Mouse (Mus musculus) cortical plate, adult 2 months (tissue): ENCODE measurements around the gene Tcf7l1. TPM values are rescaled to one million over a fixed set of nuclear protein-coding genes. Genes with fewer than 3 reads are reported as not detected.

Experiments
- H3K27ac ChIP-seq: fragments of 200-500 bp; 2 replicates; pipeline ENCODE4 v1.5.1; 2012; ENCODE audit warnings: low read length, control low read depth, inconsistent platforms; ENCODE audit not compliant: insufficient read depth
- H3K4me1 ChIP-seq: fragments of 200-500 bp; 2 replicates; pipeline ENCODE4 v1.6.1; 2011; ENCODE audit warnings: low read length; ENCODE audit not compliant: control insufficient read depth, insufficient read depth
- H3K4me3 ChIP-seq: fragments of 200-500 bp; 2 replicates; pipeline ENCODE4 v1.5.1; 2011; ENCODE audit warnings: mild to moderate bottlenecking, low read length, control low read depth; ENCODE audit not compliant: insufficient read depth
- CTCF ChIP-seq: fragments of 200-500 bp; IDR thresholded peaks from 2 replicates; pipeline ENCODE4 v1.5.1; 2011; ENCODE audit warnings: mild to moderate bottlenecking, control low read depth, low read length; ENCODE audit not compliant: insufficient read depth; ENCODE audit errors: extremely low read depth
- POLR2A ChIP-seq: fragments of 200-500 bp; IDR thresholded peaks from 2 replicates; pipeline ENCODE4 v1.6.1; 2011; ENCODE audit warnings: mild to moderate bottlenecking, low read length, control low read depth; ENCODE audit not compliant: insufficient read depth; ENCODE audit errors: extremely low read depth
- polyA plus RNA-seq: library from polyadenylated mRNA; depleted of rRNA; stranded (reverse); fragments of >200 nt; gene quantifications from 2 replicates; pipeline ENCODE4 v1.2.3, GENCODE M21; 2012

The Tcf7l1 gene
- polyA plus RNA-seq, 1 experiment, result 3.7 TPM

DNA sequence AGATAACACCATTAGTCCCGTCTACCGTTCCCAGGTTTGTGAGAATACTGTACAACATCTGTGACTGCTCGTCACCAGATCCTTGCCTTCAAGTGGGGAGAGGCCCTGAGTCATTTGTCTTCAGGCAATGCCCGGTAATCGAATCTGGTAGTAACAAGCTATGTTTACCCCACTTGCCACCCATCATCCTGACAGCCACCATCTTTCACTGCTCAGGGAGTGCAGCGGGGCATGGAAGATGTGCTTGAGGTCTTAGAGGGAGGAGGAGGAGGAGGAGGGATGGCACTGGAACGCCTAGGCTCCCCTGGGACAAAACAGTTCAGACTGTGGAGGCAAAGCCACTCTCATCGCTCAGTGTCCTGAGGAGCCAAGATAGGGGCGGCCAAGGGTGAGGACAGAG is 74.8 kb downstream of the Tcf7l1 start:
- Histone ChIP-seq H3K4me3 (no peak overlapping the region), H3K27ac (no peak overlapping the region), H3K4me1 (peaks cover 8% of the 10 kb centered on the region)
- TF ChIP-seq POLR2A (no peak), CTCF (no peak)

DNA sequence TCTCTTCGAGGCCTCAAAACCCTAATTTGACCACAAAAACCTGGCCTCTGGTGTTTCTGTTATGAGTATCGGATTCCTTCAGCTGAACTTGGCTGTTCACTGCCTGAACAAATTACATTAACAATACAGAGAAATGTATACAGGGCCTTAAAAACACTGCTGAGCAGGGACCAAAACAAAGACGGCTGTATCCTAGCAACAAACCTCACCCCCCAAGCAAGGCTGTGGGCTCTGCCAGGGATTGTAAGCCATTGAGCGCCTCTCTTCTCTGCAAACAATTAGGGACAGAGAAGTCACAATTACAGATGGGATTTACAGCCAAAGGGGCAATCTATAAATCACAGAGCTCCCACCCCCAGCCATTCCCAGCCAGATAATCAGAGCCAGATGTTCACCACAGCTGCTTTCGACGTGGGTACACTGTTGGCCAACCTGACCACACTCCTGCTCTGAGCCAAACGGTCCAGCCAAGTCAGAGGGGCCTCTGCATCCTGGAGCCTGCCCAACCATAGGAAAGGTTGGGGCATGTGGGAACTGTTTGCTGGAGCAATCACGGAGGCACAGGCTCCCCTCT is 77.5 kb downstream of the Tcf7l1 start:
- Histone ChIP-seq H3K4me3 (no peak overlapping the region), H3K4me1 (peaks cover 8% of the 10 kb centered on the region), H3K27ac (peak overlapping the region; percentile 19; the same call in 1 of the 2 replicates)
- no peak for TF ChIP-seq POLR2A
- TF ChIP-seq CTCF, result no peak

DNA sequence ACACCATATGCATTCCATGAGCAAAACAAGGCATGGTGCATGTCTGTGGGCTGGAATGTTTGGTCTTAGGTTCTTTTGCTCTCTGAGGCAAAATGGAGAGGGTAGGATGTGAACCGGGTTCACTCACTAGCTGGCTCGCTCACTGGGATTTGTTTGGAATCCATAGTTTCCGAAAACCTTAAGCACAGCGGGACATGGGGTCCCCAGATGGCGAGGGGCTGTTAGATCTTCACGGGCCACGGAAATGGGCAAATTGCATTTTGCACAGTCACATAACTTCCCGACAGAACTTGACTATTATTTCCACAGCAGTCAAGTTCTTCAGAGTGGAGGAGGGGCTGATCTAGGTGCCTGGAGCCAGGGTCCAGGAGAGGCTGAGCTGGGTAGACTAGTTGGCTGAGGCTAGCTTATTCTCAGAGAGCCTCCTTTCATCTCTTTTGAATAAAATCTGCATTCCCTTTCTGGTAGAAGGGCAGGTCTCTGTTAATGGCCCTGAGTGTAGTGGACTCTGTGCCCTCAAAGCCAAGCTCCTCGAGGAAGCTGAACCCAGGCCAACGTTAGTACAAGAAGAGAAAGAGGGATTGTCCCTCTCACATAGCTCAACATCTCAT is 78.1 kb downstream of the Tcf7l1 start:
- no peak overlapping the region for H3K27ac ChIP-seq
- peaks cover 8% of the 10 kb centered on the region for H3K4me1 ChIP-seq
- no peak for TF ChIP-seq POLR2A
- no peak for TF ChIP-seq CTCF
- H3K4me3 ChIP-seq, result no peak overlapping the region

DNA sequence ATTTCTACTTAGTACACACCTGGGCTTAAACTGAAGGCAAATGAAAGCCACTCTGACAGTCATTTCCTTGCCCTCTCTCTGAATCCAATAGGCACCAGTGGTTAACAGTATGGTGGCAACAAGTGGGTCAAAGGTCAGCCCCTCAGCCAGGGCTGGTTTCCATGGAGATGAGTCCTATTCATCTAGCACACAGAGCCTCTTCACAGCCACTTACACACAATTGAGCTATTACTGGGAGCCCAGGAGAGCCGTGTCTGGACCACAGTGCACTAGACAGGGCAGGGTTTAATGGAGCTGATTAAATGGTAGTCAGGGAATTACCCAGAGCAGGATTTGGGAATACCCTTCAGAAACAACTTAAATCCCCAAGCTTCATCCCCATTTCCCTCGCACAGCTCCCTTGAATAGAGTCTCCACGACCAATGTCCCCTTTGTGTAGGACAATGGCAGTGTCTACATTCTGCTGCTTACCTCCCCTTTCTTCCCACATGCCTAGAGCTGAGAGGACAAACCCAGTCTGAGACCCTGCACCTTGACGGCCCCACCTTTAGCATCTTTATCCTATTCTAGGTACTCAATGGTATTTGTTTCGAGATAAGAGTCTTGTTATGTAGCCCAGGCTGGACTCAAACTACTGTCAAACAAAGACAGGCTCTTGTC is 89.5 kb downstream of the Tcf7l1 start:
- TF ChIP-seq POLR2A (no peak), CTCF (no peak)
- Histone ChIP-seq H3K4me3 (no peak overlapping the region), H3K4me1 (peaks cover 2% of the 10 kb centered on the region), H3K27ac (no peak overlapping the region)

DNA sequence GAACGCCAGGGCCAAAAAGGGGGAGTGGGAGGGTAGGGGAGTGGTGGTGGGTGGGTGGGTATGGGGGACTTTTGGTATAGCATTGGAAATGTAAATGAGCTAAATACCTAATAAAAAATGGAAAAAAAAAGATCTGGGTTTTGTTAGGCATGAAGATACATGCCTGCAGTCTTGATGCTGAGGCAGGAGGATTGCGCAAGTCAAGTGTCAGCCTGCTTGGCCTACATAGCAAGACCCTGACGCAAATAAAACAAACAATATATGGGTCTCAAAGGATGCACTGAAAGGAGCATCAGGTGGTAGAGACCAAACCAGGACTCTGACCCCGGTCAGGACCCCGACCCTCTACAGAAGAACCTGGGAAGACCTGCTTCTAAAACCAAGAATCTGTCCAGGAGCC is 90.5 kb downstream of the Tcf7l1 start:
- TF ChIP-seq CTCF, result no peak
- no peak for TF ChIP-seq POLR2A
- Histone ChIP-seq H3K4me1 (peaks cover 5% of the 10 kb centered on the region), H3K27ac (no peak overlapping the region), H3K4me3 (no peak overlapping the region)

DNA sequence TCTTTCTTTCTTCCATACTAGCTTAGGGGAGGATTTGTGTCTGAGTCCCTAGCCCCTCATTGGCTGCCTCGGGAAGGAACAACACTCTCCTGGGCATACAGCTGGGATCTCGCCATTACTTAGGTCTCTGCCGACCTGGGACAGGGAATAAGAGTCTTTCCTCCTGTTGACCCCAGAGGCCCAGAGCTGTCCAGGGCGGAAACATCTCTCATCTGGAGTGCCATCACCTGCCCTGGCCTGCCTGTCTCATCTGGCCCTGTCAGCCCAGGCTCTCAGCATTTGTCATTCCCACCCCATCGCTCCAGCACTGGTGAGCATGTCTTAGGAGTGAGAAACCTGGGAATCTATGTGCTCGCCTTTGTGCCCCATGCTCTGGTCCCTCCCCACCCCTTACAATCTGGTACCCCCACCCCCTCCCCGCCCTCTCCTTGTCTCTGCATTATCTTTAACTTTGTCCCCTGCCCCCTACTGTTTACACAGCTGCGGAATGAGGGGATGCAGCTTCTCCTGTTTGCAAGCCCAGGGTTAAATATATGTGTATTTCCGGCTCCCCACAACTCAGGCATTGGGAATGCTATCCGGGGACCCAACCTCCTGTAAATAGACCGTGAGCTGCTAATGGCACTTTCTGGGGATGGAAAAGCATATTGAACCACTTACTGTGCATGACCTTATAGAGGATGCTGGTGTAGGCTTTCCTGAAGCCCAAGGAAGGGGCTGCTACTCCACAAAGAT is 92.3 kb downstream of the Tcf7l1 start:
- TF ChIP-seq POLR2A (no peak), CTCF (no peak)

DNA sequence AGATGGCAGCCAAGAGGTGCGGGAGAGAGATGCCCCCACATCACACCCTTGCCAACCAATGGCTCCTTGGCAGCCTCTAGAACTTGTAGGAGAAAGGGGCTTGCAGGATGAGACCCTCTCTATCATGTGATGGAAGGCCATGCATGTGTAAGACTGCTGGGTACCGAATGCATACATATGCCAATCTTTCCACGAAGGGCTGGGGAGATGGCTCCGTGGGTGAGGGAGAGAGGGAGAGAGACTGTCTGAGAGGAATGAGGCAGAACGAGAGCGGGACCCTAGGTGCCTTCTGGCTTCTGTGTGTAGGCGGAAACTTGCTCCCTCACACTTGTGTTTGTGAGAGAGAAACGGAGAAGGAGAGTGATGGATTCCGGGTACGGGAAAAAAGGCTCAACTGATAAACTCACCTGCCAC is 94.3 kb downstream of the Tcf7l1 start:
- Histone ChIP-seq H3K4me1 (peaks cover 5% of the 10 kb centered on the region), H3K4me3 (no peak overlapping the region), H3K27ac (no peak overlapping the region)
- no peak for TF ChIP-seq POLR2A
- no peak for TF ChIP-seq CTCF

More for the DNA sequence above, 92.3 kb downstream of the Tcf7l1 start:
- Histone ChIP-seq H3K4me3 (no peak overlapping the region), H3K27ac (no peak overlapping the region), H3K4me1 (peaks cover 5% of the 10 kb centered on the region)

DNA sequence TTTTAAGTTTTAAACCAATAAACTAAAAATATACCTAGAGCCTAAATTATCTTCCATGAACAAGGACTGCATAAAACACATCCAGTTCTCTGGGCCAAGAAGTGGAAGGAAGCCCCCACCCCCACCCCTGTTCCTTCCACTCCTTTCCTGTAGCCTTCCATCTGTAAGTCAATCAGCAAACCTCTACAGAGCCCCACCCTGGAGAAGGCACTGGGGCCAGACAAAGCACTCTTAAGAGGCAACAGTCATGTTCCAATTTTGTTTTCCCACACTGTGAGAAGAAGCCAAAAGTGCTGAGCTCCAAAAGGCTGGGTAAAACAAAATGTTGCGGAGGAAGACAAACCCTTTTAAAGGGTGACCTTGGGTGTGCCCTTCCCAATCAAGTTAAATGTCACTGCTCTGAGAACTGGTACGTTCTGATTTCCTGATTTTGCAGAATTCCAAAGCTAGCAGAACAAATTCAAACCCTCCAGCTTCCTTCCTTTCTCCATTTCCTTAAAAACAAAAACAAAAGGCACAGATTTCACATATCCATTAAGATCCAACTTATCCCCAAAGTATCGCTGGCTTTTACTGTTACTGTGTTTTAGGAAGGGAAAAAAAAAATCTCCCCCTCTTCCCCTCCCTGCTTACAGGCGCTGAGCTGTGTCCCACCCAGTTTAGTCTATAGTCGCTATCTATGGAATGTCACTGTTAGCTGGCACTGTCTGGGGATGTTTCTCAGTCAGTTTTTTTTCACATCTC is 94.8 kb downstream of the Tcf7l1 start:
- Histone ChIP-seq H3K4me3 (no peak overlapping the region), H3K4me1 (peaks cover 5% of the 10 kb centered on the region), H3K27ac (no peak overlapping the region)
- TF ChIP-seq CTCF (no peak), POLR2A (no peak)

DNA sequence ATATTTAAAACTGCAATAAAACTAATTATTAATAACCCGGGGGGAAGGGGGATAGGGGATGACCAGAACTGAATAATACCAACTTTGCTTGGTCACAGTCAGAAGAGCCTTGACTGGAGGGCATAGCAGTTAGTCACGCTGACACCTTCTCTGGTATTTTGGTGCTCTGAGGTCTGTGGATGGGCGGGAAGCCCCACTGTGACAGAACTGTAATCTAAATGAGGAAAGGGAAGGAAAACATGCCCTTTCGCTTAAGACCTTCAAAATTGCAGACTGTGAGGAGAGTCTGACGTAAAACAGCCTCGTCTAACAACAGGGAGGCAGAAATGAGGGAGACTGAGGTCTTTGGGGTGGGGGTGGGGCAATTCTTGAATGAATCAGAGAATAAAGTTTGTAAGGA is 96.6 kb downstream of the Tcf7l1 start:
- TF ChIP-seq CTCF (no peak), POLR2A (no peak)
- H3K4me1 ChIP-seq, result peaks cover 5% of the 10 kb centered on the region

More for the DNA sequence above, 96.6 kb downstream of the Tcf7l1 start:
- Histone ChIP-seq H3K27ac (no peak overlapping the region), H3K4me3 (no peak overlapping the region)
